Mouse (Mus musculus) MEL (cell line): ENCODE data around the gene Cyp2c55. TPM values are rescaled to one million over a fixed set of nuclear protein-coding genes. Genes with fewer than 3 reads are reported as not detected.

ENCODE experiments used
- DNase-seq: peaks from one replicate; pipeline ENCODE4 v3.0.0; 2011; ENCODE audit warnings: low read depth, low spot score
- H3K27ac ChIP-seq: 2 replicates; pipeline ENCODE4 v1.5.1; 2012; ENCODE audit warnings: low read depth, mild to moderate bottlenecking, control low read depth, low read length, moderate library complexity; ENCODE audit not compliant: control insufficient read depth
- H3K27me3 ChIP-seq, 2 experiments: fragments of 150-350 bp in 1 of 2; sonication (generic) in 1 of 2; 2 replicates each; pipeline ENCODE4 v1.6.1; 2012; ENCODE audit warnings: low read length in 2 of 2, mild to moderate bottlenecking in 2 of 2, improper control_type of control experiment in 1 of 2, moderate library complexity in 1 of 2; ENCODE audit not compliant: insufficient read depth in 2 of 2, control insufficient read depth in 1 of 2
- H3K36me3 ChIP-seq, 2 experiments: 2 replicates each; pipeline ENCODE4 v1.6.1; 2012 to 2014; ENCODE audit warnings: low read length in 2 of 2, improper control_type of control experiment in 1 of 2, inconsistent platforms in 1 of 2, mild to moderate bottlenecking in 1 of 2; ENCODE audit not compliant: insufficient read depth in 2 of 2, control insufficient read depth in 1 of 2
- H3K4me1 ChIP-seq, 2 experiments: fragments of 150-350 bp in 1 of 2; sonication (generic) in 1 of 2; 2 replicates each; pipeline ENCODE4 v1.6.1; 2012; ENCODE audit warnings: low read length in 2 of 2, improper control_type of control experiment in 1 of 2, mild to moderate bottlenecking in 1 of 2; ENCODE audit not compliant: insufficient read depth in 2 of 2, control insufficient read depth in 1 of 2
- H3K4me3 ChIP-seq, 2 experiments: fragments of 150-350 bp in 1 of 2; sonication (generic) in 1 of 2; 2 replicates each; pipeline ENCODE4 v1.5.1; 2012; ENCODE audit warnings: low read depth in 2 of 2, low read length in 2 of 2, mild to moderate bottlenecking in 2 of 2, moderate library complexity in 2 of 2, control low read depth in 1 of 2, improper control_type of control experiment in 1 of 2; ENCODE audit not compliant: control insufficient read depth in 1 of 2, insufficient read depth in 1 of 2
- H3K79me2 ChIP-seq: 2 replicates; pipeline ENCODE4 v1.6.1; 2012; ENCODE audit warnings: mild to moderate bottlenecking, low read length, moderate library complexity; ENCODE audit not compliant: control insufficient read depth, poor library complexity, insufficient read depth
- H3K9ac ChIP-seq: 2 replicates; pipeline ENCODE4 v1.6.1; 2012; ENCODE audit warnings: low read depth, mild to moderate bottlenecking, control low read depth, low read length, moderate library complexity; ENCODE audit not compliant: control insufficient read depth, poor library complexity, severe bottlenecking
- H3K9me3 ChIP-seq: fragments of 150-350 bp; sonication (generic); replicated peaks from 2 replicates; pipeline ENCODE4 v1.6.1; 2012; ENCODE audit warnings: mild to moderate bottlenecking, low read length, improper control_type of control experiment, moderate library complexity; ENCODE audit not compliant: insufficient read depth
- CTCF ChIP-seq, 3 experiments: IDR thresholded peaks in 2 of 3; conservative IDR thresholded peaks in 1 of 3; 2 replicates each; pipeline ENCODE4 v1.5.1; 2011 to 2012; ENCODE audit warnings: low read length in 3 of 3, low read depth in 2 of 3, mild to moderate bottlenecking in 2 of 3, improper control_type of control experiment in 1 of 3, inconsistent platforms in 1 of 3, mixed read lengths in 1 of 3, moderate library complexity in 1 of 3; ENCODE audit not compliant: control insufficient read depth in 1 of 3, insufficient read depth in 1 of 3, poor library complexity in 1 of 3, severe bottlenecking in 1 of 3
- EP300 ChIP-seq, 2 experiments: IDR thresholded peaks; 2 replicates each; pipeline ENCODE4 v1.6.1; 2011; ENCODE audit warnings: improper control_type of control experiment in 2 of 2, low read length in 2 of 2, low read depth in 1 of 2, mild to moderate bottlenecking in 1 of 2
- GABPA ChIP-seq: IDR thresholded peaks from 2 replicates; pipeline ENCODE4 v1.6.1; 2012; ENCODE audit warnings: low read depth, mild to moderate bottlenecking, inconsistent platforms, low read length, improper control_type of control experiment, moderate library complexity
- GATA1 ChIP-seq: IDR thresholded peaks from 2 replicates; pipeline ENCODE4 v1.6.1; 2011; ENCODE audit warnings: low read depth, low read length, improper control_type of control experiment
- JUND ChIP-seq: IDR thresholded peaks from 2 replicates; pipeline ENCODE4 v1.6.1; 2011; ENCODE audit warnings: low read depth, mild to moderate bottlenecking, improper control_type of control experiment, low read length
- KAT2A ChIP-seq: conservative IDR thresholded peaks from 2 replicates; pipeline ENCODE4 v1.6.1; 2012; ENCODE audit warnings: low read depth, low read length, improper control_type of control experiment, inconsistent platforms
- MAX ChIP-seq: IDR thresholded peaks from 2 replicates; pipeline ENCODE4 v1.6.1; 2011; ENCODE audit warnings: low read length, improper control_type of control experiment
- MXI1 ChIP-seq: IDR thresholded peaks from 2 replicates; pipeline ENCODE4 v1.6.1; 2011; ENCODE audit warnings: mild to moderate bottlenecking, low read depth, low read length, improper control_type of control experiment
- MYC ChIP-seq: IDR thresholded peaks from 2 replicates; pipeline ENCODE4 v1.6.1; 2011; ENCODE audit warnings: low read depth, mild to moderate bottlenecking, low read length, improper control_type of control experiment, moderate library complexity
- NRF1 ChIP-seq: IDR thresholded peaks from 2 replicates; pipeline ENCODE4 v1.6.1; 2014; ENCODE audit warnings: low read depth, mild to moderate bottlenecking, inconsistent platforms, low read length, improper control_type of control experiment, moderate library complexity; ENCODE audit not compliant: poor library complexity, insufficient read depth, severe bottlenecking
- POLR2AphosphoS5 ChIP-seq: IDR thresholded peaks from 2 replicates; pipeline ENCODE4 v1.6.1; 2012; ENCODE audit warnings: low read depth, borderline replicate concordance, mild to moderate bottlenecking, inconsistent platforms, low read length, moderate library complexity, mixed read lengths
- RAD21 ChIP-seq: IDR thresholded peaks from 2 replicates; pipeline ENCODE4 v1.6.1; 2011; ENCODE audit warnings: mild to moderate bottlenecking, low read depth, low read length, improper control_type of control experiment
- SIN3A ChIP-seq: IDR thresholded peaks from 2 replicates; pipeline ENCODE4 v1.6.1; 2012; ENCODE audit warnings: low read length, improper control_type of control experiment, inconsistent platforms
- SMC3 ChIP-seq: IDR thresholded peaks from 2 replicates; pipeline ENCODE4 v1.6.1; 2011; ENCODE audit warnings: low read depth, low read length, improper control_type of control experiment
- TAL1 ChIP-seq: IDR thresholded peaks from 2 replicates; pipeline ENCODE4 v1.6.1; 2012; ENCODE audit warnings: mild to moderate bottlenecking, inconsistent platforms, low read length, moderate library complexity, mixed read lengths
- USF1 ChIP-seq: IDR thresholded peaks from 2 replicates; pipeline ENCODE4 v1.6.1; 2014; ENCODE audit warnings: low read depth, mild to moderate bottlenecking, inconsistent platforms, low read length, improper control_type of control experiment, moderate library complexity
- ZC3H11A ChIP-seq: IDR thresholded peaks from 2 replicates; pipeline ENCODE4 v1.6.1; 2012; ENCODE audit warnings: low read depth, mild to moderate bottlenecking, inconsistent platforms, low read length, improper control_type of control experiment
- ZNF384 ChIP-seq: IDR thresholded peaks from 2 replicates; pipeline ENCODE4 v1.6.1; 2012; ENCODE audit warnings: low read depth, mild to moderate bottlenecking, inconsistent platforms, low read length, improper control_type of control experiment
- polyA plus RNA-seq, 2 experiments: library from polyadenylated mRNA; stranded (reverse) in 1 of 2; unstranded in 1 of 2; fragments of >175 nt in 1 of 2; fragments of >200 nt in 1 of 2; gene quantifications; 2 replicates each; pipeline versions ENCODE4 v1.2.1 to v1.2.4; 2012; ENCODE audit warnings: low replicate concordance in 2 of 2, low read depth in 1 of 2; ENCODE audit not compliant: insufficient read length in 2 of 2, insufficient read depth in 1 of 2, missing spikeins in 1 of 2
- total RNA-seq: library from RNA; depleted of rRNA; stranded (reverse); fragments of 300-350 nt; gene quantifications from 2 replicates; pipeline ENCODE4 v1.2.3, GENCODE M21; 2012

The Cyp2c55 gene
- total and polyA plus RNA-seq, 3 experiments = not detected

- no peak for TF ChIP-seq RAD21
These were observed 33.2 kb upstream of the Cyp2c55 start (continued) for GRCm38 (mm10) chr19:38973666-38974065.

- Histone ChIP-seq H3K9ac (no peak overlapping the region), H3K36me3 (0 out of 4 replicates have a peak, but pooled peaks cover 0 to 2% of the 10 kb centered on the region in 2 experiments), H3K9me3 (no peaks in the 10 kb centered on the region), H3K79me2 (no peaks in the 10 kb centered on the region), H3K27me3 (no peaks in the 10 kb centered on the region), H3K4me1 (no peaks in the 10 kb centered on the region), H3K4me3 (no peak overlapping the region), H3K27ac (no peak overlapping the region)
- DNase-seq = no peak
- no peak for TF ChIP-seq TAL1
- TF ChIP-seq CTCF (IDR thresholded peaks at IDR 0.05 in 2 of 3, conservative IDR thresholded peaks at IDR 0.05 in 1 of 3; ENCODE audit: control insufficient read depth in 1 of 3, insufficient read depth in 1 of 3, low read depth in 2 of 3, low read length in 3 of 3, poor library complexity in 1 of 3, severe bottlenecking in 1 of 3) = no peak
These were observed 30.6 kb upstream of the Cyp2c55 start for GRCm38 (mm10) chr19:38976269-38976668.

- H3K36me3 ChIP-seq = no peaks in the 10 kb centered on the region
- no peak overlapping the region for H3K9ac ChIP-seq
- no peaks in the 10 kb centered on the region for H3K27me3 ChIP-seq
- no peaks in the 10 kb centered on the region for H3K9me3 ChIP-seq
- H3K27ac ChIP-seq = no peak overlapping the region
- no peak overlapping the region for H3K4me3 ChIP-seq
- TF ChIP-seq ZNF384 (peak; percentile 77), NRF1 (no peak), CTCF (IDR thresholded peaks at IDR 0.05 in 2 of 3, conservative IDR thresholded peaks at IDR 0.05 in 1 of 3; ENCODE audit: control insufficient read depth in 1 of 3, insufficient read depth in 1 of 3, low read depth in 2 of 3, low read length in 3 of 3, poor library complexity in 1 of 3, severe bottlenecking in 1 of 3) (peak; percentile 66 to 95 (median 75)), EP300 (IDR thresholded peaks at IDR 0.05; ENCODE audit: low read depth in 1 of 2, low read length in 2 of 2) (0 out of 4 replicates have a peak, but pooled peaks of 1 of the 2 experiments have one; percentile 35), POLR2AphosphoS5 (no peak), SMC3 (peak; percentile 90), ZC3H11A (peak; percentile 81), RAD21 (peak; percentile 96)
- DNase-seq = peak; percentile 83
- H3K4me1 ChIP-seq = no peaks in the 10 kb centered on the region
- H3K79me2 ChIP-seq = no peaks in the 10 kb centered on the region
These were observed 24.9 kb upstream of the Cyp2c55 start for GRCm38 (mm10) chr19:38981966-38982365.

- H3K4me1 ChIP-seq = no peaks in the 10 kb centered on the region
- H3K4me3 ChIP-seq = no peak overlapping the region
- no peaks in the 10 kb centered on the region for H3K9me3 ChIP-seq
- H3K27ac ChIP-seq = no peak overlapping the region
- DNase-seq = no peak
- H3K79me2 ChIP-seq = no peaks in the 10 kb centered on the region
- no peaks in the 10 kb centered on the region for H3K36me3 ChIP-seq
- H3K27me3 ChIP-seq = no peaks in the 10 kb centered on the region
- TF ChIP-seq MAX = no peak
- TF ChIP-seq JUND = no peak
- TF ChIP-seq MYC = no peak
- TF ChIP-seq SMC3 = no peak
- TF ChIP-seq SIN3A = no peak
- TF ChIP-seq MXI1 = no peak
- no peak for TF ChIP-seq GABPA
- no peak for TF ChIP-seq GATA1
- TF ChIP-seq ZC3H11A = no peak
- TF ChIP-seq KAT2A = no peak
- TF ChIP-seq USF1 = no peak
- H3K9ac ChIP-seq = no peak overlapping the region
These were observed 8.6 kb upstream of the Cyp2c55 start for GRCm38 (mm10) chr19:38998248-38998647.
